Mouse (Mus musculus) gastrocnemius, postnatal 4 days (tissue): ENCODE results near the gene Kdelc1. TPM values are rescaled to one million over a fixed set of nuclear protein-coding genes. Genes with fewer than 3 reads are reported as not detected.
A peak's percentile ranks its signal among the peaks of the same experiment; 100 is the strongest.

Experiments used
- DNase-seq, 2 experiments: peaks; one replicate each; pipeline ENCODE4 v3.0.0; 2021 to 2022; ENCODE audit warnings: low spot score in 2 of 2, mixed read lengths in 2 of 2
- long read RNA-seq, 2 experiments: library from polyadenylated mRNA; stranded (forward); transcript quantifications; one replicate each; pipeline ENCODE4 v2.0.0; 2021
- total RNA-seq, 2 experiments: library from RNA; stranded (reverse); gene quantifications; 2 replicates each; pipeline ENCODE4 v1.2.3; 2021

Kdelc1 gene
- total RNA-seq, result 10 to 100 TPM; 22.3 to 23.5 TPM
- long read RNA-seq, experiment 1, transcript Kdelc1-202 (10 exons, 2,359 nt), result major isoform, 18 of 27 reads
- long read RNA-seq, experiment 1, partial matches to known transcripts, result 2 of 27 reads
- long read RNA-seq, experiment 1, other reads (novel, unspliced or antisense), result 5 of 27 reads
- long read RNA-seq, experiment 2, transcript Kdelc1-202 (10 exons, 2,359 nt), result major isoform, 26 of 41 reads
- long read RNA-seq, experiment 2, transcript Kdelc1-203 (9 exons, 2,085 nt), result minor isoform, 8 of 41 reads
- long read RNA-seq, experiment 2, partial matches to known transcripts, result 1 of 41 reads
- long read RNA-seq, experiment 2, other reads (novel, unspliced or antisense), result 6 of 41 reads

DNA sequence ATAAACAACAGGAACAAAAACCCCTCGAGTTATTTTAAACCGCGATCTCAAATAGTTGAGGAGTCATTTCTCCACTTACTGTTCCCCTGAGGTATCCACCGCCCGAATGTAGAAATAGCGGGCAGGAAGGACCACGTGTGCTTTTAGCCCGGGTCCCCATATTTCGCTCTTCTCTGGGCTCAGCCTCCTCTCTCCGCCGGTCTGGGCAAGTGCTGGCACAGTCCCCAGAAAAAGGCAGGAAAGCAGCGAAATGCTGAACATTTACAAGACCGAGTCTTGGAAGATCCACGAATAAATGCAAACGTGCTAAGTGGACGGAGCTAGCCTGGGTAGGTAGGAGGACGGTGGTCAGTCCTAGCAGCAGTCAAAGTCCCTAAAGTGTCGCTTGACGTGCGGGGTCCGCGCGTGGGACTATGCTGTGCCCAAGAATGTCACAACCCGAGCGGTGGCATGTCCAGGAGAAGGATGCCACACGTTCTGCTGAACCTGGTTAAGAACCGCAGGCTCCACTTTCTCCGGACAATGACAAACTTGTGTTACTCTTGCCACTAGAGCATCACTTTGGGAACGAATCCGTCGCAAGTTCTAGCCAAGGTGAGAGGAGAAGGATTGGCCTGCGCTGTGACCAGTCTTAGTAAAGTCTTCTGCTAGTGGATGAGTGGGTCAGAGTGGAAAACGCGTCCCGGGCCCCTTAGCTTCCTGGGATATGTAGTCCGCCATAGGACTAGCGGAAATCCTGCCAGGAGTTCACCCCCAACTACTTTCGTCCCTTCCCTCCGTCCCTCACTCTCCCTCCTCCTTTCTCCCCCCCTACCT, at the start of gene Kdelc1, which contains the start of gene Bivm:
Gene Kdelc1, minus strand, starts transcription at position 570 of the 816 bp plus-strand sequence.
Gene Bivm, plus strand, starts transcription at position 719 of the 816 bp plus-strand sequence.
- DNase-seq, result peak; percentile 61 to 86

DNA sequence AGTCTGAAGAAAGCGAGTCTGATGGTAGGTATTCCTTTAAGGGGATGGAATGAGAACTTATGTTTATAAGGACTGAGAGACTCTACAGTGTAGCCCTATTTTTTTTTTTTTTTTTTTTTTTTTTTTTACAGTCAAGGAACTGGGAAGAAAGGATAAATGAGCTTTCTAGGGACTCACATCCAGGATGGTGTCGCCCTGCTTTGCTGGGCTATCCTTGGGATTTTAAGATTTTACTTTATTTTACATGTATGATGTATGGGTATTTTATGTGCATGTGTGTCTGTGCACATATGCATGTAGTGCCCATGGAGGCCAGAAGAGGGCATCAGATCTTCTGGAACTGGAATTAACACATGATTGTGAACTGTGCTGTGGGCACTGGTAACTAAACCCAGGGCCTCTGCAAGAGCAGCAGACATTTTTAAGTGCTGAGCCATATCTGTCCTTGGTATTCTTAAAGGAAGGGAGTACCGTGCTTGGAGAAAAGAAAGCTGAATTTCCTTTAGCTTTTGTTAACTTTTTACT, 49.3 kb upstream of the Kdelc1 start:
- no peak for DNase-seq

- no peak for DNase-seq
Observed at GRCm38 (mm10) chr1:44162389-44162788, 43.8 kb upstream of the Kdelc1 start.

DNA sequence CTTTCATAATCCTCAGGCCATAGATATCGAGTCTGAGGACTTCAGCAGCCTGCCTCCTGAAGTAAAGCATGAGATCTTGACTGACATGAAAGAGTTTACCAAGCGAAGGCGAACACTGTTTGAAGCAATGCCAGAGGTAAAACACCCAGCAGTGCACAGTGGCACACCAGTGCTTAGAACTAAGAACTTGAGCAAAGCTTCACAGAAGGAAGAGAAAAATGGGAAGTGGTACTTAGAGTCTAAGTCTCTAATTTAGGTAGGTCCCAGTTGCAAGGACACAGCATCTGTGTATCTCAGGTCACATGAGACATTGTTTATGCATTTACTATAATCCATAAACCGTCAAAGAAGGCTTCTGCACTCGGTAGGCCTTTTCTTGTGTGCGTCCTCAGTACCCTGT, 43.2 kb upstream of the Kdelc1 start:
- DNase-seq, result no peak

DNA sequence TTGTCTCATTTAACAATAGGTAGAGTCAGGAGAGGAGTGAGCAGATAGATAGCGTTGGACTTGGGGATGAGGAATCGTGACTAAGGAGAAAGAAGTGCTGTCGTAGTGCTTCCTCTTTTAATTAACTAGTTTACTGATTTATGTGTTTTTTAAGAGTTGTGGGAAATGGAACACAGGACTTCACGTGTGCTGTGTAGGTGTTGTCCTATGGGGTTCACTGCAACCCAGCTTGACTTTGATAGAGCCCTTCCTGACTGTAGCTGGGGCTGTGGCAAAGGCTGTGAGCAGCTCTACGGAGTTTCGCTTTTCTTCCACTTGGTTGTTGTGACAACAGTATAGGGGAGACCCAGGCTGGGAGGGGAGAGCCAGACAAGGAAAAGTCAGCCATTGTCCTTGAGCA, 39.7 kb upstream of the Kdelc1 start:
- DNase-seq, result no peak

DNA sequence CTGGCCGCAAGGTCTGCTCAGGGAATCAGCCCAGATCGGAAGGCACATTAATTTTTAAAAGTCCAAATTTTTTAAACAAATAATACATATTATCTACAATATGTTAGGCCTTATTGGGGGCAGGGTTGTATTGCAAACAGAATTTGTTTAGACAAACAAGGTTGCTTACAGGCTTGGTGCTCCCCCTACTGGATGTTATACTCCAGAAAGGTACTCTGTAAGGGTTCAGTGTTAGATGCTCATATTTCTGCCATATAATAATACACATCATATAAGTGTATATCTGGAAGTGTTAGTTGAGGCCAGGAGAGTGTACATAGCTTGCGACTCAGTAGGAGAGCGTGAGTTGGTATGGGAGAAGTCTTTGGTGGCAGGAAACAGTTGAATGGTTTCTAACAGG, 36.7 kb upstream of the Kdelc1 start:
- no peak for DNase-seq

GRCm38 (mm10) chr1:44148706-44149105, 30.1 kb upstream of the Kdelc1 start:
- no peak for DNase-seq

GRCm38 (mm10) chr1:44147563-44148381, 29.2 kb upstream of the Kdelc1 start, which contains the start of gene Ercc5:
Gene Ercc5, plus strand, starts transcription at chr1:44147744.
- peak; percentile 55 to 76 for DNase-seq

GRCm38 (mm10) chr1:44142747-44143146, 24.1 kb upstream of the Kdelc1 start:
- no peak for DNase-seq

- no peak for DNase-seq
Observed at GRCm38 (mm10) chr1:44140232-44140631, 21.6 kb upstream of the Kdelc1 start.

DNA sequence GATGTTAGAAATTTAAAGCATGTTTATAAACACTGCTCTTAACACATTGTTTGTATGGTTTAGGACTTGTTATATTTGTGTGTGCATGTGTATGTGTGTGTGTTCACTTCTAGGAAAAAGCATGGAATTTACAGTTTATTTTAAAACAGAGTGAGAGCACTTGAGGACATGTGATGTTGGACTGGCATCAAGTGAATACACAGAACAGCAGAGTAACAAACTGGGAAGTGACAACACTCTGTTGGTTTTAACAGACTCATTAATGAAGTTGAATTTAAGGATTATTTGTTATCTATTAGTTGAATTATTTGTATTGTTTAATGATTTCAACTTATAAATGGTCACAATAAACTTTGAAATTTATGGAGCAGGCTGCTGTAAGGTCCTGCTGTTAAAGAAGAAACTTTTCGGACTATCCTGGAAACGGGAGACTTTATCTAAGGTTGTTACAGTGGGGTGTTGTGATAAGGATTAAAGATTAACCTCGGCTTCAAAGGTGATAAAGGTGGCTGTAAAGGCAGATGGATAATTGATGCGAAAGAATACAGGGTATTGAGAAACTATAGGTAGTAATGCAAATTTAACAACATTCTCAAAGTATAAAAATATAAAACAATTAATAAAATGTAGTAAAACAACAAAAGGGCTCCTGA, 11.4 kb upstream of the Kdelc1 start:
- no peak for DNase-seq

GRCm38 (mm10) chr1:44125590-44125989, 7.0 kb upstream of the Kdelc1 start:
- no peak for DNase-seq

GRCm38 (mm10) chr1:44122256-44122655, 3.6 kb upstream of the Kdelc1 start:
- DNase-seq, result no peak

- no peak for DNase-seq
Observed at GRCm38 (mm10) chr1:44120074-44120406, 1.4 kb upstream of the Kdelc1 start.

DNA sequence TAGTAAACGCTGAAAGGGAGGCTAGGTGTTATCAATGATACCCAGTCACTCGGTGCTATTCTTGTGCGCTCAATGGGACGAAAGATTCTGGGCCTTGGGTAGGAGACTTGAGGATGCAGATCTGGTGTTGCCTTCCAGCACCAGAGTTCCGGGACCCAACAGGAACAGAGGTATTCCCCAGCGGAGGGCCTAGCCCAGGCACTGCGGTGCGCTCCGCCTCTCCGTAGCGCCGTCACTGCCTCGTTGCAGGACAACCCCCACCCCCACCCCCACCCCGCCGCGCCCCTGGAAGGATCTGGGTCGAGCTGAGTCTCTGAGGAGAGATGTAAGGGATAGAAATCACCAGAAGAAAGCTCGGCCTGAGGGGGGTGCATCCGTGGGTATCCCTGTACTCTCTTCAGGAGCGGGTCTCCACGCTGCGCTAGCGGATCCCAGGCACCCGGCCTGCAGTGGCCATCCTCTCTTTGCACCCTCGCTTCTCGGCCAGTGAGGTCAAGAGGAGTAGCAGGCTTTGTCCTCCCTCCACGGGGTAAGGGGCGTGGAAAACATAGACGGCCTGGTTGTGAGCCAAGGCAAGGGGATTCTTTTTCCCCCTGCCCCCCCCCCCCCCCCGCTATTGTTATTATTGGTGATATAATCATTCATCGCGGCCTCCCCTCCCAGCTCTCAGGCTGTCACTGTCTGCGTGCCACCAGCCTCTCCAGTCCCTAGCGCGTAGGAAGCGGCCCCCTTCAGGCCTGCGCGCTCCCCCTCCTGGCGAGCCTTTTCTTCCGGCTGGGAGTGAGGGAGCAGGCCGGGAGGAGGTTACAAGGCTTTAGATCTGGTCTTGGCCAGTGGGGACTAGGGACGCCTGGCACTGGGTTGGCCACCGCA, 829 bp upstream of the Kdelc1 start:
- DNase-seq, result peak; percentile 67 to 81

GRCm38 (mm10) chr1:44117571-44117970, 1.0 kb downstream of the Kdelc1 start:
- no peak for DNase-seq

- DNase-seq, result no peak
Observed at GRCm38 (mm10) chr1:44102939-44103338, 15.7 kb downstream of the Kdelc1 start.

- DNase-seq, result peak; percentile 86 to 94
Observed at GRCm38 (mm10) chr1:44102259-44102717, 16.3 kb downstream of the Kdelc1 start, which contains the start of gene Tex30. Gene Tex30, minus strand, starts transcription at chr1:44102441.

- peak in 1 of 2 experiments; percentile 23 for DNase-seq
Observed at GRCm38 (mm10) chr1:44101448-44102225, 17.0 kb downstream of the Kdelc1 start.
